Mouse (Mus musculus): ENCODE measurements around the gene Vmn1r6. TPM values are rescaled to one million over a fixed set of nuclear protein-coding genes. Genes with fewer than 3 reads are reported as not detected.
"Not testable (repeated sequence)": the region's sequence is repeated elsewhere in the genome, so short reads cannot be mapped to it uniquely, and the experiment has no call there.

The Vmn1r6 gene
- polyA plus RNA-seq (2012; rRNA removed) = not detected in 2 replicates

GRCm38 (mm10) chr6:56996943-56997342, at the start of gene Vmn1r6:
Gene Vmn1r6, plus strand, starts transcription at chr6:56997243.
- Histone ChIP-seq H3K27me3 (ENCODE audit: control insufficient read depth, insufficient read depth, low read length) (no peaks in the 10 kb centered on the region), H3K36me3 (ENCODE audit: control insufficient read depth, insufficient read depth, low read length) (no peaks in the 10 kb centered on the region), H3K27ac (ENCODE audit: insufficient read depth, low read length) (no peak within 1 kb of the TSS), H3K4me1 (ENCODE audit: control insufficient read depth, insufficient read depth, insufficient read length) (no peaks in the 10 kb centered on the region), H3K4me3 (ENCODE audit: extremely low read depth, insufficient read depth, insufficient read length) (no peak within 1 kb of the TSS)
- no peak for DNase-seq (ENCODE audit: low read depth in 1 of 2, low spot score in 2 of 2)
- no peak for TF ChIP-seq CTCF (IDR thresholded peaks at IDR 0.05; ENCODE audit: extremely low read depth, insufficient read depth, insufficient read length, insufficient replicate concordance)
- TF ChIP-seq POLR2A (IDR thresholded peaks at IDR 0.05; ENCODE audit: low read depth, low read length) = no peak
- WGBS = 88% methylated on average over 2 of the region's 2 CpGs

DNA sequence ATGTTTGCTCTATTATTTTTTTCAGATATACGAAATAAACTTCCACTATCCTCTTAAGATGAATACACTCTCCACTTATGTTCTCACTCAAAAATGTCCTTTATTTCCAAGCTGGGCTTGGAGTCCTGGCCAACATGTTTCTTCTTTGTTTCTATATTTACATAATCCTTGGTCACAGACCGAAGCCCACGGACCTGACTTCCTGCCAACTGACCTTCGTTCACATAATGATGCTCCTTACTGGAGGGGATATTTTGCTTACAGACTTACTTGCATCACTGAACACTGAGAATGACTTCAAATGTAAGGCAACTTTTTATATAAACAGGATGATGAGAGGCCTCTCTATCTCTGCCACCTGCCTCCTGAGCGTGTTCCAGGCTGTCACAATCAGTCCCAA, 40.6 kb upstream of the Vmn1r6 start:
- no peaks in the 10 kb centered on the region for H3K27me3 ChIP-seq (ENCODE audit: control insufficient read depth, insufficient read depth, low read length)
- no peak overlapping the region for H3K27ac ChIP-seq (ENCODE audit: insufficient read depth, low read length)
- TF ChIP-seq CTCF (IDR thresholded peaks at IDR 0.05; ENCODE audit: extremely low read depth, insufficient read depth, insufficient read length, insufficient replicate concordance) (no peak), POLR2A (IDR thresholded peaks at IDR 0.05; ENCODE audit: low read depth, low read length) (no peak)
- no peak overlapping the region for H3K4me3 ChIP-seq (ENCODE audit: extremely low read depth, insufficient read depth, insufficient read length)
- H3K36me3 ChIP-seq (ENCODE audit: control insufficient read depth, insufficient read depth, low read length) = no peaks in the 10 kb centered on the region
- DNase-seq (ENCODE audit: low read depth in 1 of 2, low spot score in 2 of 2) = no peak
- WGBS = 77% methylated on average over 5 of the region's 5 CpGs
- H3K4me1 ChIP-seq (ENCODE audit: control insufficient read depth, insufficient read depth, insufficient read length) = no peaks in the 10 kb centered on the region

DNA sequence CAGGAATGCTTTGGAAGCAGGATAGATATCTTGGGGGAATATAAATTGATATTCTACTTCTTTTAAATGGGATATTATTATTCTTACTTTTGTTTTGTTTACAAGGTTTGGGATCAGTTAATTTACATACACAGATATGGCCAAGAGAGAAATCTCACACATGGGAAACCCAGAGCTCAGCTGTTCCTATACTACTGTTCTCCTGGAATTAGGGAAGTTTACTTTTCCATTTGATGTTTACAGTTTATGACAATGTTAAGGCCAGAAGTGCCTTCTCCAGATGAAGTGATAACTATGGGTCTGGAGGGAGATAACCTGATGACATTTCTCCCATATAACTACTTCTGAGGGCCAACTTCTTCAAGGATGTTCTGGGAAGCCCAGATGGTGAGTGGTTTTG, 27.1 kb upstream of the Vmn1r6 start, which contains the start of gene Vmn1r5:
TSS of gene Vmn1r5 (plus strand) at position 301 of the 400 bp plus-strand sequence.
- H3K27ac ChIP-seq (ENCODE audit: insufficient read depth, low read length) = no peak within 1 kb of the TSS
- no peak for TF ChIP-seq POLR2A (IDR thresholded peaks at IDR 0.05; ENCODE audit: low read depth, low read length)
- TF ChIP-seq CTCF (IDR thresholded peaks at IDR 0.05; ENCODE audit: extremely low read depth, insufficient read depth, insufficient read length, insufficient replicate concordance) = no peak
- H3K4me3 ChIP-seq (ENCODE audit: extremely low read depth, insufficient read depth, insufficient read length) = no peak within 1 kb of the TSS
- no peaks in the 10 kb centered on the region for H3K27me3 ChIP-seq (ENCODE audit: control insufficient read depth, insufficient read depth, low read length)
- no peaks in the 10 kb centered on the region for H3K36me3 ChIP-seq (ENCODE audit: control insufficient read depth, insufficient read depth, low read length)
- no peak for DNase-seq (ENCODE audit: low read depth in 1 of 2, low spot score in 2 of 2)
- H3K4me1 ChIP-seq (ENCODE audit: control insufficient read depth, insufficient read depth, insufficient read length) = no peaks in the 10 kb centered on the region

DNA sequence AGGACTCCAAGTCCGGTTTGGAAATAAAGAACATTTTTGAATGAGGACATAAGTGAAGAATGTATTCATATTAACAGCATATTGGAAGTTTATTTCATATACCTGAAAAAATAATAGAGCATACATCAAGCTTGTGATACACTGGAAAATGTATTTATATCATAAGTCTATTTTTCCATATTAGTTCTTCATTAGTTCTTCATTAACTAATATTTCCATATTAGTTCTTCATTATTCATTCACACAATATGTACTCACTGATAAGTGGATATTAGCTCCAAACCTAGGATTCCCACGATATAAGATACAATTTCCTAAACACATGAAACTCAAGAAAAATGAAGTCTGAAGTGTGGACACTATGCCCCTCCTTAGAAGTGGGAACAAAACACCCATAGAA, 28.2 kb downstream of the Vmn1r6 start, which contains the start of gene Vmn1r7:
TSS of gene Vmn1r7 (minus strand) at position 101 of the 400 bp plus-strand sequence.
- DNase-seq (ENCODE audit: low read depth in 1 of 2, low spot score in 2 of 2); H3K27me3 ChIP-seq (ENCODE audit: control insufficient read depth, insufficient read depth, low read length); H3K36me3 ChIP-seq (ENCODE audit: control insufficient read depth, insufficient read depth, low read length); H3K4me1 ChIP-seq (ENCODE audit: control insufficient read depth, insufficient read depth, insufficient read length); H3K27ac ChIP-seq (ENCODE audit: insufficient read depth, low read length); H3K4me3 ChIP-seq (ENCODE audit: extremely low read depth, insufficient read depth, insufficient read length): not testable (repeated sequence)
- WGBS = 86% methylated on average over 2 of the region's 2 CpGs

GRCm38 (mm10) chr6:57031984-57032383, 34.9 kb downstream of the Vmn1r6 start, which contains the start of gene Vmn1r8:
Gene Vmn1r8, plus strand, starts transcription at chr6:57032284.
- Histone ChIP-seq H3K27me3 (ENCODE audit: control insufficient read depth, insufficient read depth, low read length) (no peaks in the 10 kb centered on the region), H3K4me3 (ENCODE audit: extremely low read depth, insufficient read depth, insufficient read length) (no peak within 1 kb of the TSS), H3K27ac (ENCODE audit: insufficient read depth, low read length) (no peak within 1 kb of the TSS), H3K36me3 (ENCODE audit: control insufficient read depth, insufficient read depth, low read length) (no peaks in the 10 kb centered on the region), H3K4me1 (ENCODE audit: control insufficient read depth, insufficient read depth, insufficient read length) (no peaks in the 10 kb centered on the region)
- no peak for DNase-seq (ENCODE audit: low read depth in 1 of 2, low spot score in 2 of 2)
- no peak for TF ChIP-seq CTCF (IDR thresholded peaks at IDR 0.05; ENCODE audit: extremely low read depth, insufficient read depth, insufficient read length, insufficient replicate concordance)

- TF ChIP-seq CTCF (IDR thresholded peaks at IDR 0.05; ENCODE audit: extremely low read depth, insufficient read depth, insufficient read length, insufficient replicate concordance) (no peak), POLR2A (IDR thresholded peaks at IDR 0.05; ENCODE audit: low read depth, low read length) (no peak)
- no peak overlapping the region for H3K4me3 ChIP-seq (ENCODE audit: extremely low read depth, insufficient read depth, insufficient read length)
- H3K27me3 ChIP-seq (ENCODE audit: control insufficient read depth, insufficient read depth, low read length) = no peaks in the 10 kb centered on the region
- H3K4me1 ChIP-seq (ENCODE audit: control insufficient read depth, insufficient read depth, insufficient read length) = no peaks in the 10 kb centered on the region
- no peak overlapping the region for H3K27ac ChIP-seq (ENCODE audit: insufficient read depth, low read length)
- no peak for DNase-seq (ENCODE audit: low read depth in 1 of 2, low spot score in 2 of 2)
- no peaks in the 10 kb centered on the region for H3K36me3 ChIP-seq (ENCODE audit: control insufficient read depth, insufficient read depth, low read length)
- WGBS = 44% methylated on average over 2 of the region's 2 CpGs
Measured at GRCm38 (mm10) chr6:57034674-57035073, 37.6 kb downstream of the Vmn1r6 start.

Other genes starting within 250 kb of the Vmn1r6 start
- 7.2 and 8.0 TPM in 2 replicates for gene Kbtbd2, start 199.4 kb upstream of the Vmn1r6 start, polyA plus RNA-seq (2012; rRNA removed)
- 6.7 and 9.2 TPM in 2 replicates for gene Fkbp9, start 165.2 kb upstream of the Vmn1r6 start, polyA plus RNA-seq (2012; rRNA removed)
- gene Nt5c3, start 73.3 kb upstream of the Vmn1r6 start, polyA plus RNA-seq (2012; rRNA removed) = 7.8 and 10.4 TPM in 2 replicates
- 0.05 TPM in 1 of 2 replicates, not detected in the other for gene Vmn1r4, start 73.2 kb upstream of the Vmn1r6 start, polyA plus RNA-seq (2012; rRNA removed)
- not detected in 2 replicates for gene Vmn1r5, start 27.0 kb upstream of the Vmn1r6 start, polyA plus RNA-seq (2012; rRNA removed)
- not detected in 2 replicates for gene Vmn1r7, start 28.1 kb downstream of the Vmn1r6 start, polyA plus RNA-seq (2012; rRNA removed)
- not detected in 2 replicates for gene Vmn1r8, start 35.0 kb downstream of the Vmn1r6 start, polyA plus RNA-seq (2012; rRNA removed)
- gene Vmn1r9, start 69.5 kb downstream of the Vmn1r6 start, polyA plus RNA-seq (2012; rRNA removed) = not detected in 2 replicates
- not detected in 2 replicates for gene Vmn1r10, start 112.2 kb downstream of the Vmn1r6 start, polyA plus RNA-seq (2012; rRNA removed)
- not detected in 2 replicates for gene Vmn1r11, start 136.2 kb downstream of the Vmn1r6 start, polyA plus RNA-seq (2012; rRNA removed)
- not detected in 2 replicates for gene Vmn1r12, start 159.7 kb downstream of the Vmn1r6 start, polyA plus RNA-seq (2012; rRNA removed)
- gene Vmn1r13, start 206.0 kb downstream of the Vmn1r6 start, polyA plus RNA-seq (2012; rRNA removed) = not detected in 2 replicates
- gene Vmn1r14, start 234.4 kb downstream of the Vmn1r6 start, polyA plus RNA-seq (2012; rRNA removed) = not detected in 2 replicates